Mouse (Mus musculus) urinary bladder, adult 2 months (tissue): ENCODE data around the gene Arhgap10. TPM values are rescaled to one million over a fixed set of nuclear protein-coding genes. Genes with fewer than 3 reads are reported as not detected.

Experiments
- DNase-seq: peaks from one replicate; pipeline ENCODE4 v3.0.0; 2022; ENCODE audit warnings: low spot score
- polyA plus RNA-seq: library from polyadenylated mRNA; depleted of rRNA; stranded (reverse); fragments of >200 nt; gene quantifications from 2 replicates; pipeline ENCODE4 v1.2.3, GENCODE M21; 2012; rRNA removed

The Arhgap10 gene
- 43.8 and 46.6 TPM in 2 replicates for polyA plus RNA-seq

- DNase-seq: peak; percentile 77
These were observed at the start of gene Arhgap10 for GRCm38 (mm10) chr8:77517301-77518200. Gene Arhgap10 (minus strand): TSS chr8:77517953.

- DNase-seq: no peak
These were observed 43.7 kb upstream of the Arhgap10 start for GRCm38 (mm10) chr8:77561441-77561840.

GRCm38 (mm10) chr8:77552491-77552890 is 34.7 kb upstream of the Arhgap10 start:
- DNase-seq: no peak

GRCm38 (mm10) chr8:77549881-77550580 is 32.3 kb upstream of the Arhgap10 start:
- no peak for DNase-seq

- DNase-seq: peak; percentile 93
These were observed 31.5 kb upstream of the Arhgap10 start, which contains the start of gene Prmt9 for GRCm38 (mm10) chr8:77549121-77549706. Gene Prmt9 (plus strand): TSS chr8:77549397.

- no peak for DNase-seq
These were observed 27.9 kb upstream of the Arhgap10 start for GRCm38 (mm10) chr8:77545616-77546015.

GRCm38 (mm10) chr8:77544428-77544827 is 26.7 kb upstream of the Arhgap10 start:
- DNase-seq: no peak

- no peak for DNase-seq
These were observed 25.5 kb upstream of the Arhgap10 start for GRCm38 (mm10) chr8:77543152-77543777.

- DNase-seq: no peak
These were observed 20.5 kb upstream of the Arhgap10 start for GRCm38 (mm10) chr8:77538256-77538655.

GRCm38 (mm10) chr8:77536821-77537220 is 19.1 kb upstream of the Arhgap10 start:
- no peak for DNase-seq

GRCm38 (mm10) chr8:77535026-77535595 is 17.4 kb upstream of the Arhgap10 start:
- DNase-seq: no peak

GRCm38 (mm10) chr8:77534358-77534992 is 16.7 kb upstream of the Arhgap10 start:
- DNase-seq: no peak

GRCm38 (mm10) chr8:77526130-77526529 is 8.4 kb upstream of the Arhgap10 start:
- DNase-seq: no peak

GRCm38 (mm10) chr8:77524906-77525305 is 7.2 kb upstream of the Arhgap10 start:
- no peak for DNase-seq

- no peak for DNase-seq
These were observed 6.4 kb upstream of the Arhgap10 start for GRCm38 (mm10) chr8:77524018-77524615.

- no peak for DNase-seq
These were observed 5.2 kb upstream of the Arhgap10 start for GRCm38 (mm10) chr8:77522984-77523383.

GRCm38 (mm10) chr8:77521028-77521785 is 3.5 kb upstream of the Arhgap10 start:
- no peak for DNase-seq

GRCm38 (mm10) chr8:77520601-77521000 is 2.8 kb upstream of the Arhgap10 start:
- no peak for DNase-seq

- DNase-seq: no peak
These were observed 705 bp upstream of the Arhgap10 start for GRCm38 (mm10) chr8:77518201-77519115.
